Comparison of ENCODE assay signal across 24 mouse cellular contexts in the genomic region with DNA sequence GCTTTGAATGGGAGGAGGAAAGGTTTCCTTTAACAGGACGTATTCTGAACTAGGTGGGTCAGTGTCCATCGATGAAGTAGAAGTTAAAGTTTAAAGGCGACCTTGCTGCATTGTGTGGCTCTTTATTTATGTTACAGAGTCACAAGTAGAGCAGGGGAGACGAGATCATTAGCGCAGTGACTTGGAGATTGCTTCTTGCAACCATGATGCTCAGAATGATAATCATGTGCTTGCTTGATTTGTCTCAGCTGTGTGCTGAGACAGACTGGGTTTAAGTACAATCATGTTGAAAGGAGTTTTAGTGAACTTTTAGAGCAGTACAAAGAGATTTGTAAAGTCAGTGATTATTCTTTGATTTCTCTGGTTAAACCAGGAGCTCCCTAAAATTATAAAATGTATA.
A peak's percentile ranks its signal among the peaks of the same experiment; 100 is the strongest.
DNase-seq lines count a peak whose midpoint lies in the region; ATAC-seq and TF ChIP-seq lines count a peak whose summit lies in the region.
"Had no signal": no experiment of that assay in that cellular context is flagged by ENCODE, and none has a peak within 500 bp of the region (broad histone marks: within the 10 kb centered on the region; RNA-seq: fewer than 3 reads in every experiment).

No protein-coding gene starts in this region.

- H3K9ac ChIP-seq in lung, embryonic 14.5 days = no peak overlapping the region
- H3K9ac ChIP-seq in lung, postnatal 0 days (replicated peaks; ENCODE audit: low read depth) = no peak overlapping the region
- H3K9ac ChIP-seq in forebrain, embryonic 16.5 days (replicated peaks; ENCODE audit: low read depth, low read length) = no peak overlapping the region
- H3K9ac ChIP-seq: embryonic facial prominence, embryonic 12.5 days; forebrain, embryonic 13.5 days had no signal

- 38% methylated on average over 5 of the region's 5 CpGs for WGBS in lung, embryonic 14.5 days
- WGBS in lung, postnatal 0 days = 46% methylated on average over 5 of the region's 5 CpGs
- 84% methylated on average over 5 of the region's 5 CpGs for WGBS in forebrain, embryonic 16.5 days

- H3K9me3 ChIP-seq in lung, embryonic 14.5 days (ENCODE audit: low read depth, low read length) = no peaks in the 10 kb centered on the region
- H3K9me3 ChIP-seq in lung, postnatal 0 days (ENCODE audit: low read length) = no peaks in the 10 kb centered on the region
- no peaks in the 10 kb centered on the region for H3K9me3 ChIP-seq in forebrain, embryonic 16.5 days (ENCODE audit: control insufficient read depth, low read length)
- H3K9me3 ChIP-seq: embryonic facial prominence, embryonic 10.5 days; embryonic facial prominence, embryonic 12.5 days; forebrain, embryonic 13.5 days had no signal

- H3K4me3 ChIP-seq in lung, embryonic 14.5 days (ENCODE audit: low read depth, low read length) = no peak overlapping the region
- H3K4me3 ChIP-seq in lung, postnatal 0 days (ENCODE audit: low read depth, low read length) = no peak overlapping the region
- H3K4me3 ChIP-seq in forebrain, embryonic 16.5 days (replicated peaks; ENCODE audit: low read length) = no peak overlapping the region
- no peak overlapping the region for H3K4me3 ChIP-seq in layer of hippocampus, adult 2 months
- H3K4me3 ChIP-seq: embryonic facial prominence, embryonic 10.5 days; embryonic facial prominence, embryonic 12.5 days; forebrain, embryonic 13.5 days had no signal

- DNase-seq in lung, embryonic 14.5 days = peak; percentile 72
- no peak for DNase-seq in lung, adult 18-20 months
- peak; percentile 19 for DNase-seq in lung, postnatal 0 days (ENCODE audit: low spot score)
- DNase-seq in lung, postnatal 14 days = peak; percentile 4
- peak; percentile 30 for DNase-seq in lung, postnatal 36 days
- DNase-seq in layer of hippocampus, adult 2 months (ENCODE audit: low spot score in 2 of 2) = no peak
- DNase-seq: adrenal gland, adult 8-10 months; adrenal gland, postnatal 14 days; adrenal gland, postnatal 36 days; B cell, adult 2 months; cerebellum, adult 11-12 months; cerebellum, adult 2 months; cerebellum, adult 9-10 months; cerebellum, postnatal 10 days; cerebellum, postnatal 25 days had no signal

- no peaks in the 10 kb centered on the region for H3K4me1 ChIP-seq in lung, embryonic 14.5 days (ENCODE audit: insufficient read depth)
- H3K4me1 ChIP-seq in lung, postnatal 0 days (ENCODE audit: insufficient read depth, low read depth, low read length) = no peaks in the 10 kb centered on the region
- no peaks in the 10 kb centered on the region for H3K4me1 ChIP-seq in forebrain, embryonic 16.5 days (replicated peaks; ENCODE audit: control insufficient read depth, insufficient read depth, low read length)
- H3K4me1 ChIP-seq: embryonic facial prominence, embryonic 10.5 days; embryonic facial prominence, embryonic 12.5 days; forebrain, embryonic 13.5 days had no signal

- no peak for ATAC-seq in lung, embryonic 14.5 days (ENCODE audit: insufficient read depth)
- ATAC-seq in lung, postnatal 0 days = peak; percentile 52; the same call in 1 of the 2 replicates
- no peak for ATAC-seq in forebrain, embryonic 16.5 days
- ATAC-seq: activated CD4-positive, CD25-positive, alpha-beta regulatory T cell, adult 4 months; CD4-positive, CD25-positive, alpha-beta regulatory T cell, adult 4 months; forebrain, embryonic 13.5 days; Patski had no signal

- no peaks in the 10 kb centered on the region for H3K27me3 ChIP-seq in lung, embryonic 14.5 days (ENCODE audit: insufficient read depth, low read length)
- no peaks in the 10 kb centered on the region for H3K27me3 ChIP-seq in lung, postnatal 0 days (replicated peaks; ENCODE audit: insufficient read depth, low read length)
- H3K27me3 ChIP-seq in forebrain, embryonic 16.5 days (replicated peaks; ENCODE audit: control insufficient read depth, insufficient read depth, low read length) = no peaks in the 10 kb centered on the region
- H3K27me3 ChIP-seq: CH12.LX; embryonic facial prominence, embryonic 12.5 days; forebrain, embryonic 13.5 days had no signal

- no peaks in the 10 kb centered on the region for H3K36me3 ChIP-seq in lung, embryonic 14.5 days (ENCODE audit: insufficient read depth)
- no peaks in the 10 kb centered on the region for H3K36me3 ChIP-seq in lung, postnatal 0 days (ENCODE audit: insufficient read depth, low read length)
- no peaks in the 10 kb centered on the region for H3K36me3 ChIP-seq in forebrain, embryonic 16.5 days (ENCODE audit: control insufficient read depth, insufficient read depth)
- H3K36me3 ChIP-seq: embryonic facial prominence, embryonic 10.5 days; embryonic facial prominence, embryonic 12.5 days; G1E had no signal

- no peak overlapping the region for H3K27ac ChIP-seq in lung, embryonic 14.5 days (ENCODE audit: low read depth)
- no peak overlapping the region for H3K27ac ChIP-seq in lung, postnatal 0 days (ENCODE audit: low read length)
- no peak overlapping the region for H3K27ac ChIP-seq in forebrain, embryonic 16.5 days (ENCODE audit: low read length)
- no peak overlapping the region for H3K27ac ChIP-seq in layer of hippocampus, adult 2 months
- H3K27ac ChIP-seq: embryonic facial prominence, embryonic 10.5 days; embryonic facial prominence, embryonic 12.5 days; forebrain, embryonic 13.5 days had no signal

- no peak for TF ChIP-seq CTCF in lung, embryonic 14.5 days (IDR thresholded peaks at IDR 0.05; ENCODE audit: low read depth)
- no peak for TF ChIP-seq CTCF in lung, postnatal 0 days (IDR thresholded peaks at IDR 0.05)
- no peak for TF ChIP-seq CTCF in layer of hippocampus, adult 2 months (conservative IDR thresholded peaks at IDR 0.05)

- no peak for TF ChIP-seq EP300 in lung, postnatal 0 days (IDR thresholded peaks at IDR 0.05)

- H3K4me2 ChIP-seq in lung, embryonic 14.5 days = no peak overlapping the region
- no peak overlapping the region for H3K4me2 ChIP-seq in lung, postnatal 0 days (replicated peaks; ENCODE audit: low read depth, low read length)
- no peak overlapping the region for H3K4me2 ChIP-seq in forebrain, embryonic 16.5 days (ENCODE audit: low read length)
- H3K4me2 ChIP-seq: embryonic facial prominence, embryonic 12.5 days; forebrain, embryonic 13.5 days had no signal

Comparison
In these comparisons a context has a peak if more than half of its experiments do, and no peak if none do; other contexts are left out.
1. DNase-seq: peak in lung, embryonic 14.5 days (single experiment), lung, postnatal 0 days (single experiment), lung, postnatal 14 days (single experiment) and lung, postnatal 36 days (single experiment); none in lung, adult 18-20 months (0 of 2) and layer of hippocampus, adult 2 months (0 of 2).